Mouse (Mus musculus) CH12.LX (cell line): Measurements from ENCODE around the gene Pip5k1b. TPM values are rescaled to one million over a fixed set of nuclear protein-coding genes. Genes with fewer than 3 reads are reported as not detected.

ENCODE experiments used
- DNase-seq: peaks from one replicate; pipeline ENCODE4 v3.0.0-alpha.2; 2013; ENCODE audit errors: extremely low read depth
- H3K27ac ChIP-seq: 2 replicates; pipeline ENCODE4 v1.5.1; 2012; ENCODE audit warnings: low read depth, mild to moderate bottlenecking, control low read depth, moderate library complexity; ENCODE audit not compliant: insufficient read depth
- H3K27me3 ChIP-seq: replicated peaks from 2 replicates; pipeline ENCODE3; 2012; ENCODE audit warnings: inconsistent platforms
- H3K36me3 ChIP-seq, 2 experiments: replicated peaks in 1 of 2; 2 replicates each; pipeline versions ENCODE3 to v1.6.1; 2012; ENCODE audit warnings: inconsistent platforms in 1 of 2, low read length in 1 of 2, mild to moderate bottlenecking in 1 of 2, mixed read lengths in 1 of 2, moderate library complexity in 1 of 2; ENCODE audit not compliant: control insufficient read depth in 1 of 2, insufficient read depth in 1 of 2
- H3K4me1 ChIP-seq, 2 experiments: 2 replicates each; pipeline ENCODE4 v1.6.1; 2012; ENCODE audit warnings: inconsistent platforms in 1 of 2, moderate library complexity in 1 of 2; ENCODE audit not compliant: insufficient read depth in 2 of 2, control insufficient read depth in 1 of 2
- H3K4me2 ChIP-seq: 2 replicates; pipeline ENCODE4 v1.6.1; 2012; ENCODE audit warnings: low read depth, mild to moderate bottlenecking, control low read depth; ENCODE audit not compliant: poor library complexity, insufficient read depth, severe bottlenecking
- H3K4me3 ChIP-seq, 3 experiments: fragments of 150-350 bp in 1 of 3; sonication (generic) in 1 of 3; replicated peaks in 1 of 3; 2 replicates each; pipeline versions ENCODE3 to v1.5.1; 2011 to 2012; ENCODE audit warnings: low read depth in 2 of 3, low read length in 2 of 3, mild to moderate bottlenecking in 2 of 3, moderate library complexity in 2 of 3, control low read depth in 1 of 3, improper control_type of control experiment in 1 of 3, inconsistent platforms in 1 of 3, mixed read lengths in 1 of 3; ENCODE audit not compliant: poor library complexity in 1 of 3
- H3K79me2 ChIP-seq: replicated peaks from 2 replicates; pipeline ENCODE4 v1.6.1; 2012; ENCODE audit warnings: mild to moderate bottlenecking, moderate library complexity; ENCODE audit not compliant: control insufficient read depth, poor library complexity, insufficient read depth, severe bottlenecking; ENCODE audit errors: extremely low read depth
- H3K9ac ChIP-seq: 2 replicates; pipeline ENCODE4 v1.6.1; 2012; ENCODE audit warnings: low read depth, mild to moderate bottlenecking, control low read depth, moderate library complexity; ENCODE audit not compliant: insufficient read depth
- H3K9me3 ChIP-seq: replicated peaks from 2 replicates; pipeline ENCODE3; 2012; ENCODE audit warnings: low read length, inconsistent platforms, mixed read lengths
- BHLHE40 ChIP-seq: IDR thresholded peaks from 2 replicates; pipeline ENCODE4 v1.6.1; 2011; ENCODE audit warnings: mild to moderate bottlenecking, low read depth, low read length, improper control_type of control experiment
- CHD1 ChIP-seq: IDR thresholded peaks from 2 replicates; pipeline ENCODE4 v1.6.1; 2012; ENCODE audit warnings: low read depth, low read length, improper control_type of control experiment, inconsistent platforms
- CHD2 ChIP-seq: IDR thresholded peaks from 2 replicates; pipeline ENCODE4 v1.6.1; 2011; ENCODE audit warnings: low read length, improper control_type of control experiment
- CTCF ChIP-seq, 2 experiments: IDR thresholded peaks in 1 of 2; conservative IDR thresholded peaks in 1 of 2; 2 replicates each; pipeline ENCODE4 v1.5.1; 2011 to 2012; ENCODE audit warnings: low read depth in 2 of 2, low read length in 2 of 2, improper control_type of control experiment in 1 of 2, inconsistent platforms in 1 of 2, mild to moderate bottlenecking in 1 of 2, moderate library complexity in 1 of 2
- E2F4 ChIP-seq: IDR thresholded peaks from 2 replicates; pipeline ENCODE4 v1.6.1; 2011; ENCODE audit warnings: low read depth, low read length, improper control_type of control experiment; ENCODE audit not compliant: insufficient replicate concordance
- ELF1 ChIP-seq: IDR thresholded peaks from 2 replicates; pipeline ENCODE4 v1.6.1; 2014; ENCODE audit warnings: low read depth, mild to moderate bottlenecking, inconsistent platforms, low read length, improper control_type of control experiment
- EP300 ChIP-seq: IDR thresholded peaks from 2 replicates; pipeline ENCODE4 v1.6.1; 2011; ENCODE audit warnings: low read length, improper control_type of control experiment
- ETS1 ChIP-seq: conservative IDR thresholded peaks from 2 replicates; pipeline ENCODE4 v1.6.1; 2012; ENCODE audit warnings: low read depth, mild to moderate bottlenecking, inconsistent platforms, low read length, improper control_type of control experiment, moderate library complexity
- GABPA ChIP-seq: IDR thresholded peaks from 2 replicates; pipeline ENCODE4 v1.6.1; 2012; ENCODE audit warnings: low read depth, low read length, improper control_type of control experiment, inconsistent platforms; ENCODE audit not compliant: insufficient replicate concordance
- HCFC1 ChIP-seq: IDR thresholded peaks from 2 replicates; pipeline ENCODE4 v1.6.1; 2012; ENCODE audit warnings: low read depth, mild to moderate bottlenecking, inconsistent platforms, low read length, improper control_type of control experiment
- IRF4 ChIP-seq: IDR thresholded peaks from 2 replicates; pipeline ENCODE4 v1.6.1; 2014; ENCODE audit warnings: low read depth, mild to moderate bottlenecking, inconsistent platforms, low read length, improper control_type of control experiment
- JUN ChIP-seq: IDR thresholded peaks from 2 replicates; pipeline ENCODE4 v1.6.1; 2011; ENCODE audit warnings: low read depth, mild to moderate bottlenecking, low read length, improper control_type of control experiment, moderate library complexity; ENCODE audit not compliant: insufficient read depth
- JUND ChIP-seq: conservative IDR thresholded peaks from 2 replicates; pipeline ENCODE4 v1.6.1; 2011; ENCODE audit warnings: low read depth, low read length, improper control_type of control experiment
- KAT2A ChIP-seq: IDR thresholded peaks from 2 replicates; pipeline ENCODE4 v1.6.1; 2012; ENCODE audit warnings: low read length, improper control_type of control experiment, inconsistent platforms; ENCODE audit not compliant: insufficient replicate concordance
- MAFK ChIP-seq: IDR thresholded peaks from 2 replicates; pipeline ENCODE4 v1.6.1; 2011; ENCODE audit warnings: low read length, improper control_type of control experiment; ENCODE audit not compliant: insufficient replicate concordance
- MAX ChIP-seq: IDR thresholded peaks from 2 replicates; pipeline ENCODE4 v1.6.1; 2011; ENCODE audit warnings: low read length, improper control_type of control experiment
- MAZ ChIP-seq: IDR thresholded peaks from 2 replicates; pipeline ENCODE4 v1.6.1; 2012; ENCODE audit warnings: low read depth, mild to moderate bottlenecking, inconsistent platforms, low read length, improper control_type of control experiment, moderate library complexity
- MEF2A ChIP-seq: IDR thresholded peaks from 2 replicates; pipeline ENCODE4 v1.6.1; 2014; ENCODE audit warnings: low read depth, mild to moderate bottlenecking, inconsistent platforms, low read length, improper control_type of control experiment, borderline replicate concordance
- MXI1 ChIP-seq: IDR thresholded peaks from 2 replicates; pipeline ENCODE4 v1.6.1; 2011; ENCODE audit warnings: mild to moderate bottlenecking, low read depth, low read length, improper control_type of control experiment
- MYC ChIP-seq: IDR thresholded peaks from 2 replicates; pipeline ENCODE4 v1.6.1; 2011; ENCODE audit warnings: low read depth, mild to moderate bottlenecking, improper control_type of control experiment, low read length
- NELFE ChIP-seq: IDR thresholded peaks from 2 replicates; pipeline ENCODE4 v1.6.1; 2011; ENCODE audit warnings: low read depth, low read length, improper control_type of control experiment
- NRF1 ChIP-seq: IDR thresholded peaks from 2 replicates; pipeline ENCODE4 v1.6.1; 2014; ENCODE audit warnings: low read depth, mild to moderate bottlenecking, inconsistent platforms, low read length, improper control_type of control experiment, moderate library complexity
- PAX5 ChIP-seq: IDR thresholded peaks from 2 replicates; pipeline ENCODE4 v1.6.1; 2012; ENCODE audit warnings: low read length, inconsistent platforms, mixed read lengths
- POLR2A ChIP-seq: IDR thresholded peaks from 2 replicates; pipeline ENCODE4 v1.6.1; 2011; ENCODE audit warnings: low read depth, mild to moderate bottlenecking, improper control_type of control experiment, low read length
- POLR2AphosphoS2 ChIP-seq: IDR thresholded peaks from 2 replicates; pipeline ENCODE4 v1.6.1; 2011; ENCODE audit warnings: low read depth, low read length, improper control_type of control experiment
- RAD21 ChIP-seq: IDR thresholded peaks from 2 replicates; pipeline ENCODE4 v1.6.1; 2011; ENCODE audit warnings: low read depth, mild to moderate bottlenecking, low read length, improper control_type of control experiment, moderate library complexity
- RCOR1 ChIP-seq: conservative IDR thresholded peaks from 2 replicates; pipeline ENCODE4 v1.6.1; 2012; ENCODE audit warnings: low read depth, mild to moderate bottlenecking, inconsistent platforms, low read length, improper control_type of control experiment
- SIN3A ChIP-seq: IDR thresholded peaks from 2 replicates; pipeline ENCODE4 v1.6.1; 2012; ENCODE audit warnings: low read length, improper control_type of control experiment, inconsistent platforms
- SMC3 ChIP-seq: IDR thresholded peaks from 2 replicates; pipeline ENCODE4 v1.6.1; 2011; ENCODE audit warnings: low read depth, low read length, improper control_type of control experiment
- TBP ChIP-seq: conservative IDR thresholded peaks from 2 replicates; pipeline ENCODE4 v1.6.1; 2011; ENCODE audit warnings: low read depth, low read length, improper control_type of control experiment
- TCF12 ChIP-seq: IDR thresholded peaks from 2 replicates; pipeline ENCODE4 v1.6.1; 2014; ENCODE audit warnings: low read depth, mild to moderate bottlenecking, inconsistent platforms, low read length, improper control_type of control experiment
- UBTF ChIP-seq: IDR thresholded peaks from 2 replicates; pipeline ENCODE4 v1.6.1; 2012; ENCODE audit warnings: low read depth, mild to moderate bottlenecking, inconsistent platforms, low read length, improper control_type of control experiment, moderate library complexity
- USF1 ChIP-seq: IDR thresholded peaks from 2 replicates; pipeline ENCODE4 v1.6.1; 2014; ENCODE audit warnings: low read depth, mild to moderate bottlenecking, inconsistent platforms, low read length, improper control_type of control experiment
- USF2 ChIP-seq: conservative IDR thresholded peaks from 2 replicates; pipeline ENCODE4 v1.6.1; 2011; ENCODE audit warnings: low read depth, low read length, improper control_type of control experiment
- ZC3H11A ChIP-seq: IDR thresholded peaks from 2 replicates; pipeline ENCODE4 v1.6.1; 2012; ENCODE audit warnings: low read depth, mild to moderate bottlenecking, inconsistent platforms, low read length, improper control_type of control experiment
- ZKSCAN1 ChIP-seq: IDR thresholded peaks from 2 replicates; pipeline ENCODE4 v1.6.1; 2012; ENCODE audit warnings: low read depth, inconsistent platforms, low read length, improper control_type of control experiment, borderline replicate concordance
- ZMIZ1 ChIP-seq: IDR thresholded peaks from 2 replicates; pipeline ENCODE4 v1.6.1; 2012; ENCODE audit warnings: low read depth, mild to moderate bottlenecking, inconsistent platforms, low read length, improper control_type of control experiment
- ZNF384 ChIP-seq: IDR thresholded peaks from 2 replicates; pipeline ENCODE4 v1.6.1; 2012; ENCODE audit warnings: low read depth, low read length, improper control_type of control experiment, inconsistent platforms
- dilution Hi-C: fragments of 300-500 bp; cut with MboI; formaldehyde crosslinking; loops from 2 replicates; pipeline ENCODE4 v1.14.3; 2020; ENCODE audit warnings: low sequenced_read_pairs; ENCODE audit not compliant: extremely low pct_unique_long_range_greater_than_20kb, extremely low pct_ligation_motif_present
- in situ Hi-C: fragments of 300-500 bp; cut with MboI; formaldehyde crosslinking; loops from 3 replicates; pipeline ENCODE4 v1.14.3; 2019; ENCODE audit warnings: low sequenced_read_pairs, low pct_ligation_motif_present, low pct_unique_long_range_greater_than_20kb, mixed read lengths
- polyA plus RNA-seq: library from polyadenylated mRNA; unstranded; fragments of >175 nt; gene quantifications from 2 replicates; pipeline ENCODE4 v1.2.1, GENCODE M21; 2012; ENCODE audit warnings: low read depth; ENCODE audit not compliant: insufficient read length
- total RNA-seq, 2 experiments: library from RNA; depleted of rRNA; stranded (reverse); fragments of 300-350 nt in 1 of 2; fragments of >200 nt in 1 of 2; gene quantifications; 2 replicates each; pipeline ENCODE4 v1.2.3; 2012 to 2014

Gene Pip5k1b
- total and polyA plus RNA-seq, 3 experiments, result 1.7 to 2.9 (median 2.0) TPM

- TF ChIP-seq JUN, result no peak
- peak; percentile 88 to 94 for TF ChIP-seq CTCF (conservative IDR thresholded peaks at IDR 0.05 in 1 of 2, IDR thresholded peaks at IDR 0.05 in 1 of 2; ENCODE audit: low read depth in 2 of 2, low read length in 2 of 2)
- TF ChIP-seq ETS1, result 0 out of 2 replicates have a peak, but pooled peaks have one; percentile 13
- TF ChIP-seq TBP, result no peak
- TF ChIP-seq IRF4, result peak; percentile 29
- TF ChIP-seq TCF12, result peak; percentile 50; the same call in 1 of the 2 replicates
- no peak for TF ChIP-seq ZMIZ1
- TF ChIP-seq RCOR1, result no peak
- TF ChIP-seq EP300, result no peak; the same call in 1 of the 2 replicates
- TF ChIP-seq MEF2A, result no peak
- TF ChIP-seq PAX5, result no peak
- no peak for TF ChIP-seq POLR2AphosphoS2
- no peak for TF ChIP-seq CHD1
- TF ChIP-seq KAT2A, result no peak
- TF ChIP-seq RAD21, result peak; percentile 96
- peak; percentile 13; the same call in 1 of the 2 replicates for TF ChIP-seq ELF1
- TF ChIP-seq GABPA, result no peak
- no peak for TF ChIP-seq USF2
- no peak for TF ChIP-seq ZNF384
- TF ChIP-seq NELFE, result peak; percentile 55
- TF ChIP-seq BHLHE40, result no peak
- TF ChIP-seq E2F4, result no peak
- TF ChIP-seq SMC3, result peak; percentile 92
- TF ChIP-seq UBTF, result no peak
- TF ChIP-seq MXI1, result peak; percentile 70; the same call in 1 of the 2 replicates
- no peak for TF ChIP-seq ZKSCAN1
- TF ChIP-seq MAX, result 0 out of 2 replicates have a peak, but pooled peaks have one; percentile 14
- TF ChIP-seq MYC, result peak; percentile 17; the same call in 1 of the 2 replicates
- TF ChIP-seq NRF1, result no peak
- TF ChIP-seq MAZ, result no peak
- peak; percentile 75 for TF ChIP-seq SIN3A
- TF ChIP-seq CHD2, result no peak
- TF ChIP-seq HCFC1, result no peak; the same call in 1 of the 2 replicates
- no peak for TF ChIP-seq JUND
- no peak for TF ChIP-seq POLR2A
- TF ChIP-seq ZC3H11A, result peak; percentile 78
- no peak for TF ChIP-seq USF1
- no peak for TF ChIP-seq MAFK
- H3K4me2 ChIP-seq, result peak overlapping the region; percentile 62; the same call in 1 of the 2 replicates
- H3K27me3 ChIP-seq, result no peaks in the 10 kb centered on the region
- peaks cover 0 to 18% of the 10 kb centered on the region in 2 experiments; a peak in 3 of 4 replicates for H3K4me1 ChIP-seq
- no peaks in the 10 kb centered on the region for H3K79me2 ChIP-seq
- H3K9ac ChIP-seq, result 0 out of 2 replicates have a peak overlapping the region, but pooled peaks have one; percentile 27
- peak; percentile 91 for DNase-seq
- in situ Hi-C loops, result loop anchor here (10.0 to 25.0 kb wide), 2 partner anchors 111 to 314 kb away; no protein-coding TSS in a partner anchor
- H3K27ac ChIP-seq, result no peak overlapping the region
- H3K9me3 ChIP-seq, result no peaks in the 10 kb centered on the region
- H3K4me3 ChIP-seq, result peak overlapping the region; percentile 29 to 53 (median 44)
- H3K36me3 ChIP-seq, result no peaks in the 10 kb centered on the region
- dilution Hi-C loops, result no loop called here
Measured at GRCm38 (mm10) chr19:24300994-24301767, 254.5 kb downstream of the Pip5k1b start.
